Mouse (Mus musculus): ENCODE measurements around the gene Nprl2. TPM values are rescaled to one million over a fixed set of nuclear protein-coding genes. Genes with fewer than 3 reads are reported as not detected.
A peak's percentile ranks its signal among the peaks of the same experiment; 100 is the strongest.

Nprl2 gene
- polyA plus RNA-seq, 1 experiment from 2014 or later, result 8.5 TPM

- Histone ChIP-seq H3K4me3 (ENCODE audit: low read depth, low read length) (peak within 1 kb of the TSS; percentile 46), H3K36me3 (replicated peaks; ENCODE audit: insufficient read depth, low read length) (no peaks in the 10 kb centered on the region; the same call in 1 of the 2 replicates), H3K9ac (replicated peaks) (peak within 1 kb of the TSS; percentile 68), H3K4me2 (ENCODE audit: low read depth, low read length) (peak within 1 kb of the TSS; percentile 88), H3K27ac (ENCODE audit: low read depth) (peak within 1 kb of the TSS; percentile 7; the same call in 1 of the 2 replicates), H3K27me3 (ENCODE audit: insufficient read depth, low read length) (0 out of 2 replicates have a peak, but pooled peaks cover 10% of the 10 kb centered on the region), H3K4me1 (ENCODE audit: insufficient read depth) (peaks cover 59% of the 10 kb centered on the region), H3K9me3 (ENCODE audit: low read length) (no peaks in the 10 kb centered on the region)
- DNase-seq (peak; percentile 74), ATAC-seq (peak; percentile 4; the same call in 1 of the 2 replicates)
- WGBS (ENCODE audit: insufficient replicate concordance), result 2% methylated on average over 52 of the region's 63 CpGs
- TF ChIP-seq EP300 (IDR thresholded peaks at IDR 0.05; ENCODE audit: low read depth), result no peak
- no peak for TF ChIP-seq CTCF (IDR thresholded peaks at IDR 0.05; ENCODE audit: low read depth)
These were observed 9.3 kb downstream of the Nprl2 start, which contains the start of gene Rassf1 for GRCm38 (mm10) chr9:107551117-107551889. Gene Rassf1 (plus strand): TSS chr9:107551555.

GRCm38 (mm10) chr9:107551890-107552355 is 9.9 kb downstream of the Nprl2 start:
- Histone ChIP-seq H3K4me3 (ENCODE audit: low read depth, low read length) (peak overlapping the region; percentile 46), H3K4me2 (ENCODE audit: low read depth, low read length) (peak overlapping the region; percentile 88), H3K27me3 (ENCODE audit: insufficient read depth, low read length) (0 out of 2 replicates have a peak, but pooled peaks cover 10% of the 10 kb centered on the region), H3K4me1 (ENCODE audit: insufficient read depth) (peaks cover 61% of the 10 kb centered on the region), H3K9ac (replicated peaks) (peak overlapping the region; percentile 68), H3K27ac (ENCODE audit: low read depth) (no peak overlapping the region), H3K9me3 (ENCODE audit: low read length) (no peaks in the 10 kb centered on the region), H3K36me3 (replicated peaks; ENCODE audit: insufficient read depth, low read length) (peaks cover 6% of the 10 kb centered on the region; the same call in 1 of the 2 replicates)
- no peak for TF ChIP-seq CTCF (IDR thresholded peaks at IDR 0.05; ENCODE audit: low read depth)
- no peak for TF ChIP-seq EP300 (IDR thresholded peaks at IDR 0.05; ENCODE audit: low read depth)
- DNase-seq, result no peak
- WGBS (ENCODE audit: insufficient replicate concordance), result 29% methylated on average over 8 of the region's 8 CpGs
- ATAC-seq, result no peak

GRCm38 (mm10) chr9:107552690-107553393 is 10.8 kb downstream of the Nprl2 start:
- Histone ChIP-seq H3K36me3 (replicated peaks; ENCODE audit: insufficient read depth, low read length) (peaks cover 15% of the 10 kb centered on the region), H3K9me3 (ENCODE audit: low read length) (no peaks in the 10 kb centered on the region), H3K4me2 (ENCODE audit: low read depth, low read length) (peak overlapping the region; percentile 88; the same call in 1 of the 2 replicates), H3K4me3 (ENCODE audit: low read depth, low read length) (no peak overlapping the region), H3K27me3 (ENCODE audit: insufficient read depth, low read length) (0 out of 2 replicates have a peak, but pooled peaks cover 10% of the 10 kb centered on the region), H3K9ac (replicated peaks) (no peak overlapping the region), H3K4me1 (ENCODE audit: insufficient read depth) (peaks cover 55% of the 10 kb centered on the region), H3K27ac (ENCODE audit: low read depth) (no peak overlapping the region; the same call in 1 of the 2 replicates)
- ATAC-seq, result no peak
- DNase-seq, result no peak
- 74% methylated on average over 5 of the region's 5 CpGs for WGBS (ENCODE audit: insufficient replicate concordance)
- no peak for TF ChIP-seq EP300 (IDR thresholded peaks at IDR 0.05; ENCODE audit: low read depth)
- TF ChIP-seq CTCF (IDR thresholded peaks at IDR 0.05; ENCODE audit: low read depth), result no peak

DNA sequence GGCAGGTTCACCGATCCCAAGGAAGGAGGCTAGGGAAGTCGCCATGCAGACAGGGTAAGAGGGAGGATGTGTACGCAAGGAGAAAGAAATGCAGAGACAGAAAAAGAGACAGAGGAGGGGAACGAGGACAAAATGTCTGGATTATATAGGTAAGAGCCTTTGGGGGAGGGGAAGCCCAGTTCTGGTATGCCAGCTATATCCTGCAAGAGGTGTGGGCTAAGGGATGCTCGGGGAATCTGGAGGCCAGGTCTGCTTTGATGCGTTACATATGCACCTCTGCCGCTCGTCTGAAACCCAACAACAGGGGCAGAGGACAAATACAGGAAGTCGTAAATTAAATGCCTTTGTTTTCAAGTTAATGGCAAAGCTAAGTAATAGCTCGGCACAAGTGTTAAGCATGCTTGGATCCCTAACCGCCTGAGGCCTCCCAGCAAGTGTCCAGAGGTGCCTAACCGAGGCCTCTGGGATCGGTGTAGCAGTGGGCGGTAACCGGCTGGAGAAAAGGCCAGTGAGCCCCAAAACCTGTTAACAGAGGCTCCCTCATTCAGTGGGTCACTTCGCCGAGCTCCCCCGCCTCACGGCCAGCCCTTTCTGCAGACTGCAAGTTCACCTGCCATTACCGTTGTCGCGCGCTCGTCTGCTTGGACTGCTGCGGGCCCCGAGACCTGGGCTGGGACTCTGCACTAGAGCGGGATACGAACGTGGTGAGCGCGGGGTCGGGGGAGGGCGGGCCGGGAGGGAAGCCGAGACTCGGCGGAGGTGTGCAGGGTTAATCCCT is 11.7 kb downstream of the Nprl2 start:
- peaks cover 24% of the 10 kb centered on the region for H3K36me3 ChIP-seq (replicated peaks; ENCODE audit: insufficient read depth, low read length)
- ATAC-seq (peak; percentile 31), DNase-seq (no peak)
- peak overlapping the region; percentile 88 for H3K4me2 ChIP-seq (ENCODE audit: low read depth, low read length)
- H3K27ac ChIP-seq (ENCODE audit: low read depth), result peak overlapping the region; percentile 99
- H3K9me3 ChIP-seq (ENCODE audit: low read length), result no peaks in the 10 kb centered on the region
- peak overlapping the region; percentile 64 for H3K9ac ChIP-seq (replicated peaks)
- H3K4me3 ChIP-seq (ENCODE audit: low read depth, low read length), result peak overlapping the region; percentile 73
- H3K27me3 ChIP-seq (ENCODE audit: insufficient read depth, low read length), result 0 out of 2 replicates have a peak, but pooled peaks cover 10% of the 10 kb centered on the region
- peaks cover 55% of the 10 kb centered on the region for H3K4me1 ChIP-seq (ENCODE audit: insufficient read depth)
- WGBS (ENCODE audit: insufficient replicate concordance), result 4% methylated on average over 37 of the region's 37 CpGs
- no peak for TF ChIP-seq CTCF (IDR thresholded peaks at IDR 0.05; ENCODE audit: low read depth)
- TF ChIP-seq EP300 (IDR thresholded peaks at IDR 0.05; ENCODE audit: low read depth), result no peak

GRCm38 (mm10) chr9:107554319-107554825 is 12.3 kb downstream of the Nprl2 start:
- H3K36me3 ChIP-seq (replicated peaks; ENCODE audit: insufficient read depth, low read length), result peaks cover 31% of the 10 kb centered on the region
- H3K4me3 ChIP-seq (ENCODE audit: low read depth, low read length), result peak overlapping the region; percentile 73
- peak overlapping the region; percentile 93 for H3K9ac ChIP-seq (replicated peaks)
- TF ChIP-seq CTCF (IDR thresholded peaks at IDR 0.05; ENCODE audit: low read depth) (peak; percentile 36), EP300 (IDR thresholded peaks at IDR 0.05; ENCODE audit: low read depth) (no peak)
- H3K27me3 ChIP-seq (ENCODE audit: insufficient read depth, low read length), result 0 out of 2 replicates have a peak, but pooled peaks cover 10% of the 10 kb centered on the region
- DNase-seq (peak; percentile 97), ATAC-seq (peak; percentile 89)
- H3K27ac ChIP-seq (ENCODE audit: low read depth), result peak overlapping the region; percentile 99
- H3K4me1 ChIP-seq (ENCODE audit: insufficient read depth), result peaks cover 55% of the 10 kb centered on the region
- H3K4me2 ChIP-seq (ENCODE audit: low read depth, low read length), result peak overlapping the region; percentile 88
- no peaks in the 10 kb centered on the region for H3K9me3 ChIP-seq (ENCODE audit: low read length)
- under 1% methylated on average over 53 of the region's 53 CpGs for WGBS (ENCODE audit: insufficient replicate concordance)
